Mouse (Mus musculus) thymus, postnatal 36 days (tissue): Measurements from ENCODE around the gene Gm765.

Experiments used
- DNase-seq, 2 experiments: peaks; one replicate each; pipeline ENCODE4 v3.0.0; 2022; ENCODE audit warnings: mixed read lengths in 2 of 2

Gene Gm765

DNA sequence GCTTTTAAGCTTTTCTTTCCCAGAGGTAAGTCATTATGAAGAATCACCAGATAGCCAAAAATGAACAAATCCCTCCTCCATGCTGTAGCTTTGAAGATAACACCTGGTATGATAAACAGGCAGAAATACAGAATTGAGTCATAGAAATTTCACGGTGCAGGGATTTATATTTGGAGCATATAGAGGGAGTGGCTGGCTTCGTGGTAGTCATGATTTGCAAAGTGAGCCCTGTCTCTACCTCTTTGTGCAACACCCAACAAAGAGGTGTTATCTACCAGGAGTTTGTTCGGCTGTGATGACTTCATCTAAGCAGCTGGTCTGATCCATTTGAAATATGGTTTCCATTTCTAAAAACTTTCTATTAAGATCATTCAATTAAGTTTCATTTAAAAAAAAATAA is 130.3 kb downstream of the Gm765 start:
- no peak for DNase-seq

DNA sequence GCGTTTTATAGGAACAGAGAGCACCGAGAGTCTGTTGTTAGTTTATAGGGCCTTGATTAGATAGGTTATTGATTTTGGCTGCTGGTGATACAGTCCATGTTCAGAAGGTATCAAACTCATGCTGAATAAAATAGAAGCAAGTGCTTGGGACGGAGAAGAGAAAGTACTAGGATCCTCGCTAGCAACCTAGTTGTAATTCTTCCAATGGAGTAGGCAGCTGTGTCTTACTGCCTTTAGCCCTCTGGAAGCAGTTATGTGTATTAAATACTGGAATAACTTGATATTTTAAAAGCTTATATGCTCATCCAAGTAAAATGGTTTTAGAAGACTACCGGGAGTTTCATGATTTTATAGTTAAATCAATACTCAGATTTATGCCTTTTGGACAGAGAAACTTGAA is 132.3 kb downstream of the Gm765 start:
- DNase-seq: no peak

DNA sequence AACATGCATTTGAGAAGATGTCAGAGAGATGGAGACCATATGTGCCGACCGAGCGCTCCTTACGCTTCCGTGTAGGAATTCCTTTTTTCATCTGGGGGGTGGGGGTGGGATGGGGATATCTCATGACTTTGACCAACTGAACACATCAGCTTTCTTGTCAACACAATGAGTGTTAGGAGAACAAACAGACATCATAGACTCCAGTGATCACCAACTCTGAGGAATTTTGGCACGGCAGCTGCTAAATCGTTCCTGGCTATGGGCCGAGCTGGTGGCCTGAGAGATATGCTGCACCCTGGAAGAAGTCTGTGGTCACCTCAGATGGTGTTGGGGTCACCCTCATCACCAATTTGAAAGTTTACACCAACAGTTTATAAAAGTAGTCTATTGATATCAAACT is 134.5 kb downstream of the Gm765 start:
- DNase-seq: no peak

DNA sequence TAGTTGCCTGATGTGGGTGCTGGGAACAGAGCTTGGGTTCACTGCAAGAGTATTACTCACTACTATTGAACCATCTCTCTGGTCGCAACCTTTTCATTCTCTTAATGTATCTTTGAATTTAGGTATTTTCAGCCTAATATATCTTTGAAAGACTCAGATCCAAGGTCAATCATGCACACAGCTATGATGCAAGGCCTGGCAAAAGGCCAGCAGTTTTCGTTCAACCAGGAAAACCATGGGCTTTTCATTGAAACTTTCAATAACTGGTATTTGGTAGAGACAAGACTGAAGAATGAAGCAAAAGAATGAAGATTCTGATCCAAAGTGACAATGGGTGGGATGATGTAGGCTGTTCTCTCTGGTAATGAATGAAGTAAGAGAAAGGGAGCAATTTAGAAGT is 143.8 kb downstream of the Gm765 start:
- DNase-seq: no peak

DNA sequence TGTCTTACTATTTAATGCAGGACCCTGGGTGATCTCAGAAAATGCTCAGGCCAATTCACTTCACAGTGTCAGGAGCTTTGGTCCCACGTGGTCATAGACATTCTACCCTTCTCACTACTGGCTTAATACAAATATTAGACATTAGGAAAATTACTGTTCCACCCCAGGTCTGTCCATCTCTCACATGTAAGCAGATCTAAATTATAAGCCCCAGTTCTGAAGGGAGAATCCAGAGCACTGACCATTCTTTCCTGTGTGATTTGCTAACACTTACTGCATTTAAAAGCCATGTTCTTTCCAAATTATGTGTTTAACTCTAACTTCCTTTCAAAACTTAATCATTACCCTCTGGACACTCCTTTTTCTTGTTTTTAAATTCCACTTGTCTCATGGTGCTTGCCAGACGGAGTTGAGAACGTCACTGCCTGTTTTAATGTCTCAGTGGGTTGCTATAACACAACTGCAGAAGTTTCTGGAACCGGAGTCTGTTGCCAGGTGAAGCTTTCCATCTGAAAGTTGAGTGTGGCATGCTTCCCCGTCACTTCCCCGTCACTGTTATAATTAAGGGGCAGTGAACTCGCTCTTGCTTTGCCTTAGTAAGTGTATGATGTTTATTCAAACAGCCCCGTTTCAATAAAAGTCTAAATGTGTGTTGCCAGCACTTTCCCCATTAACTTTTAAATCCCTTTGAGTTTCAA is 151.7 kb downstream of the Gm765 start:
- DNase-seq: no peak
